Mouse (Mus musculus): ENCODE data around the gene Tns1.
"Not testable (repeated sequence)": the region's sequence is repeated elsewhere in the genome, so short reads cannot be mapped to it uniquely, and the experiment has no call there.

Tns1 gene

DNA sequence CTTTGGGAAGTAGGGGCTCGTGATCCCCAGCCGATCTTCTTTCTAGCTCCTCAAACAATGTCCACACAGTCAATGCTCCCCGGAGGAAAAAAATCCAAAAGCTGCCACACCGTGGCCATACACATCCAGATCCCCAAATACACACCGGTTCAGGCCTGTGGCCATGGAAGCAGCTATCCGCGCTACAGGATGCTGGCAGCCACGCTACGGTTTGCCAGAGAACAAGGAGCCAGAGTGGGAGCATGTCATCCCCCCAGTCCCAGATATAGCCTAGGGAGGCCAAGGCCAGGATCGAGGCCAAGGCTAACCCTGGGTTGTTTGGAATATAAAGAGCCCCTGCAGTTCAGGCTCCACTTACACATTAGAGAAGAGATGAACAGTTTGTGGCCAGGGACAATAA is 211.8 kb downstream of the Tns1 start:
- DNase-seq (ENCODE audit: low spot score in 2 of 2): no peak

GRCm38 (mm10) chr1:73911981-73912380 is 212.3 kb downstream of the Tns1 start:
- DNase-seq (ENCODE audit: low spot score in 2 of 2): no peak

DNA sequence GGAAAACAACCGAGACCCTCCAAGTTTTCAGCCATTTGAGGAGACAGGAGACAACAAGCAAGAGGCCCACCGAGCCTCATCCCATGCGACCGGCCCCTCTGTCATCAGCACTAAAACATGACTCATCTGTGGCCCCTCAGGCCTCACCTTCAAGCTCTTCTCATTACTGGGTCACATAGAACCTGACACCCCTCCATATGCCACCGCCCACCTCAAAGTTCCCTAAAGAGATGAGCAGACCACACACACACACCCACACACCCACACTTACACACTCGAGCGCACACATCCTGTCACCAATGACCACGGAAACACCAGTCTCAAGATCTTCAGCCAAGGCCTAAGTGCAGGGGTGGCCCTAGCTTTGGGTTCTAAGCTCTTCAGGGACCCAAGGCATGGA is 213.5 kb downstream of the Tns1 start:
- no peak for DNase-seq (ENCODE audit: low spot score in 2 of 2)

DNA sequence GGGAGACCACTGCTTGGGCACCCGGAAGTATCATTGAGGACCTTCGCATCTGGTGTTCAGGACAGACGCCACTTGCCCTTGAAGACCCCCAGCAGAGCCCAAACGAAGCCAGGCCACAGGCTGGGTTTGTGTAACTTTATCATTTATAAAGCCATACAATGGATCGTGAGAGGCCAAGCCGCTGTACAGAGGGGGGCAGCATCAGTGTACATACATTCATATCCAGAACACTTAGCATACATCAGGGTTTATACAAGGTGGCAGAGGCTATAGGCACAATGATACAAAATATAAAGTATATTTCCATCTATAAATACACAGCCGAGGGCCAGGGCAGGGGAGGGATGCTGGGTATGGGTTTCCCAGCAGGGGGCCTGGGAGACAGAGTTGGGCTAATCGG is 214.1 kb downstream of the Tns1 start:
- no peak for DNase-seq (ENCODE audit: low spot score in 2 of 2)

DNA sequence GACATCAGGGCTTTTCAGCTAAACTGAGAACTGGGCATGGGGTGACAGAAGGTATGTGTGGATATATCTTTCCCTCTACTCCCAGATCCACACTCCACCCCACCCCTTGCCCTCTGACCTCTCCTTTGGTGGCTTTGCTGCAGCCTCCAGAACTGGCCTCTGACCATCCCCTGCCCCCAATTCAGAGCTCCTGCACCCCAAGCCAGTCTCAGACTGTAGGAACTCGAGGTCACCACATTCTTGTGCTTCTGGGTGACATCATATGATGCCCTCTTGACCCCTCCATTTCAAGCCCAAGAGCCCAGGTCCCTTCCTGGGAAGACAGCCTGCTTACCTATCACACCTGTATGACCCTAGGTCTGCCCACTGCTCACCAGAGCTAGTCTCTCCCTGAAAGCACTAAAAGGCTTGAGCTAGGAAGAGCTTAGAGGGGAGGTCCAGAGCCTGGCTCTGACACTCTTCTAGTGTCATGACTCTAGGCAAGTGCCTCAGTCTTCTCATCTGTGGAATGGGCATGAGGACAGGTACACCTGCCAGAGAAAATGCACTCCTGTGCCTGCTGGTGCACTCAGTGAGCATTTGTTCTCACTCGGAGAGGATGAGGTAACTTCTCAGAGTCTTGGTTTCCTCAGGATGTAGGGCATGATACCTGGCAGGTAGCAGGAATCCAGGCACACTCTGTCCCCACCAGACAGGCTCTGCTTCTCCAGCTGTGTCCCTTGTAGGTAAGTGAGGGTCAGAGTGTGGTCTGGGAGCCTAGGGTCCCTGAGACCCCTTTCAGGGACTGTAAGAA is 214.9 kb downstream of the Tns1 start:
- DNase-seq (ENCODE audit: low spot score in 2 of 2): peak in 1 of 2 experiments; percentile 6

DNA sequence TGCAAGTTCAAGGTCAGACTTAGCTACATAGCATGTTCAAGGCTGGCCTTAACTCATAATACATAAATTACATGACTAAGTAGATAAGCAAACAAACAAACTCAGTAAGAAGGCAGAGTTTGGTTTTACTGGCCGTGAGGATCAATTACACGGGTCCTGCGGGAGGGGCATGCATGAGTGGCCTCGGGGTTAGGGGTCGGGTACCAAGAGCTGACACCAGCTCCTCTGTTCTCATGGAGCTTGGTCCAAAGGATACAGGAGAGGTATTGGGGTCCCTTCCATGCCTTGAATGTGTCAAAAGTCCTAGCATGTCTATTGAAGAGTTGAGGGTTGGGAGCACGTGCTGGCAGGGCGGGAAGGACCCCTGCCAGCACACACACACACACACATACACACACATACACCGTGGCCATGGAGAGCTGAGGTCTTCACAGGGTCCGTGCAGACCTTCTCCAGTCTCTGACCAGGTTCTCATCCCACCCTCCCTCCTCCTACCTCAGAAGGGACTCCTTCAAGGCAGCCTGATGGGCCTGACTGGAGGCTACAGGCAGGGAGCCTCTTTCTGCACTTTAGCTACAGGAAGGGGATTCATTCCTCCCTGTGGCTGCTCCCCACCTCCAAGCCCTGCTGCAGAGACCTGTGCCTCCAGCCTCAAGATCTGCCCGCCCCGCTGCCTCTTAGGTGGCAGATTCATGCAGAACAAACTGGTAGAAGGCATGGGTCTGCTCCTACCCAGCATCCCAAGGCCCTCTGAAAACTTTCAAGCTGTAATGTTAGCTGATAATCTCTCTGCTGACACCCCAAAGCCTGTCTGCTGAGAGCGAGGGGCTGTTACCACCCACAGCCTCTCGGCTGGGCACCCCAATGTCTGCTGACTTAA is 215.9 kb downstream of the Tns1 start:
- peak in 1 of 2 experiments; percentile 5 for DNase-seq (ENCODE audit: low spot score in 2 of 2)

DNA sequence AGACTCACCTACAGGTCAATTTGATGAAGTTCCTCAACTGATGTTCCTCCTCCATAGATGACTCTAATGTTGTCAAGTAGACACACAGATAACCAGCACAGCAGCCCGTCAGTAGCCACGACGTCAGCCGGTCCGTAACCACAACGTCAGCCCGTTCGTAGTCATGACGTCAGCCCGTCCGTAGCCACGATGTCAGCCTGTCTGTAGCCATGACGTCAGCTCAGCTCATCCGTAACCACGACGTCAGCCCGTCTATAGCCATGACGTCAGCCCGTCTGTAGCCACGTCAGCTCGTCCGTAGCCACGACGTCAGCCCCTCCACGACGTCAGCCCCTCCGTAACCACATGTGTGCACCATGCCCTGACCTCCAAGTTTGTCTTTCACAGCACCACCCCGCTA is 217.1 kb downstream of the Tns1 start:
- DNase-seq (ENCODE audit: low spot score in 2 of 2): no peak

- peak in 1 of 2 experiments; percentile 15 for DNase-seq (ENCODE audit: low spot score in 2 of 2)
Observed at GRCm38 (mm10) chr1:73906376-73906775, 217.9 kb downstream of the Tns1 start.

DNA sequence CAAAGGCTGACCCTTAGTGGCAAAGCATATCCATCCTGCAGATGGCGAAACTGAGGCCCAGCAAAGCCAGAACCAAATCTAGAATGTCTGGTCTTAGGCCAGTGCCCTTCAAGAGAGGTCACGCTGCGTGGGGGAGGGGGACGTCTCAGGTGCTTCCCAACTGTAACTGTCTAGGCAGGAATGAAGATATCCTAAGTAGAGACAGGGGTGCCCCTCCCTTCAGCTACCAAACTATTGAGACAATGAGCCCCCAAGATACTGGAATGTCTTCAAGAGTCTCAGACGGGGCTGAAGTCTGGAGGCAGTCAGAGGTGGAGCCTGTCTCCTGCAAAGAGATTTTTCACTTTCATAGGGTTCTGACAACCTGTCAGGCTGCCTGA is 218.4 kb downstream of the Tns1 start:
- DNase-seq (ENCODE audit: low spot score in 2 of 2): peak in 1 of 2 experiments; percentile 12

DNA sequence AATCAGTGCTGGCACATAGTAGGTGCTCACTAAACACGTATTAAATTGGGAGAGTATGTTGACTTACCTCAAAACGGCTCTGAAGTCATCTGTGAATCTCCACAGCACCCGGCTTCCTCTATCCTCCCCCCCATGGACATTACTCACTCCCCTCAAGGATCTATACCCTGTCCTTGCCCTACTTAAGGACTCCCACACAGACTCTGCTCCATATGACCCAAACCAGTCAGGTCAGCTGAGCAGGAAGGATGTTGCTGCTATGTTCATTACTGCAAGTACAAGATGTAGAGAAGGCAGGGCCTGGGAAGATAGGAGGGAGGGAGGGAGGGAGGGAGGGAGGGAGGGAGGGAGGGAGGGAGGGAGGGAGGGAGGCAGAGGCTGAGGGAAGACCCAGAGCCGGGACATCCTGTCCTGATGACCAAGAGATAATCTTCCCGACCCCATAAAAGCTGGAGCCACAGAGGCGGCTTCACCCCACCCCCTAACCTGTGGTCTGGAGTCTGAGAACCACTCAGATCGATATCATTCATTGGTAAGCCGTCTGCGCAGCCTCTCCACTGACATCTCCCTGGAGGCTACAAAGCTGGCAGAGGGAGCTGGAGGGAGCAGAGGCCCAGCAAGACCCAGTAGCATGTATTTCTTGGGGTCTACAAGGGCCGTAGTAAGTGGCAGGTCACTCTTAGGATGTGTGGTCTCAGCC is 219.0 kb downstream of the Tns1 start:
- DNase-seq (ENCODE audit: low spot score in 2 of 2): no peak

- DNase-seq (ENCODE audit: low spot score in 2 of 2): no peak
Observed at GRCm38 (mm10) chr1:73904641-73905040, 219.6 kb downstream of the Tns1 start.

GRCm38 (mm10) chr1:73903035-73903434 is 221.2 kb downstream of the Tns1 start:
- DNase-seq (ENCODE audit: low spot score in 2 of 2): no peak

GRCm38 (mm10) chr1:73902171-73902991 is 221.9 kb downstream of the Tns1 start:
- peak; percentile 53 to 68 for DNase-seq (ENCODE audit: low spot score in 2 of 2)

DNA sequence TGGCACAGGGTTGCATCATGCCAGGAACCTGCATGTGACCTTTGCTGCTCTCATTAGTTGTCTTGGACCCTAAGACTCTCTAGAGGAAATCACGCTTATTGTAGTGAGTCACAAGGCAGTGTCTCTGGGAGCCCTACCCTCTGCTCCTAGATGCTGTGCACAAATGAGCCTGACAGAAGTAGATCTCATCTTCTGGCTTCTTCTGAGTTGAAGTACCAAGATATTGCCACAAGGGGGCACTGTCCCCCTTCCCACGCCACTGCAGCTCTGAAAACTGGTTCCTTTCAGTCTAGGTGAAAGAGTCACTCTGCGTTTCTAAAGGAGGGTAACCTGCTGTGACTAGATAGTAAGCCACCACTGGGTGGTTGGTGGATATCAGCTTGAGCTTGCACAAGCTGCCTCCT is 222.8 kb downstream of the Tns1 start:
- DNase-seq (ENCODE audit: low spot score in 2 of 2): peak in 1 of 2 experiments; percentile 76

- DNase-seq (ENCODE audit: low spot score in 2 of 2): not testable (repeated sequence)
Observed at GRCm38 (mm10) chr1:73895451-73895850, 228.8 kb downstream of the Tns1 start.

DNA sequence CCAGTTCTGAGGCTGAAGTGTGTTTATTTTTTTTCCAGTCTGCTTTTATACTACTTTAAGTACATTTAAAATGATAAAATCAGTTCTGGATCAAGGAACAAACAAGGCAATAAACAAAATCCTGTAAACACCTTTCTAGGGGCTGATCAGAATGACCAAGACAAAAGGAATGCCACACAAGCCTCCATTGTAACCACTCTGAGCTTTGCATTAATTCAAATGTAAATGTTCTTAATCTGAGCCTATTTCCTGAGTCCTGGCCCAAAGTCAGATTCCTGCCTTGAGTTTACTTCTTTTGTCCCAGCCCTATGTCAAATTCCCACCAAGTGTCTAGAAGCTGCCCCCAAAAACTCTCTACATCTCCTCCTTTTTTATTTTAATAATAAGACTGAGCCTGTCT is 243.5 kb downstream of the Tns1 start:
- DNase-seq (ENCODE audit: low spot score in 2 of 2): no peak

DNA sequence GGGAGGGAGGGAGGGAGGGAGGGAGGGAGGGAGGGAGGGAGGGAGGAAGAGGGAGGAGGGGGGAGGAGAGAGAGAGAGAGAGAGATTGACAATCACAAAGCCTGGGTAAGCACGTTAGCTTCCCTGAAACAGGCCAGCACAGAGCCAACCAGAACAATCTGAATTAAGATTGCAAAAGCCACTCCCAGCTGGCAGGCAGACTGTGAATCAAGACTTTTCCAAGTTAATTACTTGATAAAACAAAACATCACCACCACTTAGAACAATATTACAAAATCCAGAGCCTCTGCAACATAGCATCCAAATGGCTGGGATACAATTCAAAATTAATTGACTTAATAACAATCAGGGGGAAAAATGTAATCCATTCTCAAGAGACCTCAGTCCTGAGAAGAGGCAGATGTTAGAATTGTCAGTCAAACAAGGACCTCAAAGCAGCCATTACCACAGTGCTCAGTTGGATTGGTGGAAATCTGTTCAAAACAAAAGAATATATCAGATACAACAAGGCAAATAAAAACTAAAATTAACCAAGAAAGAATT is 248.5 kb downstream of the Tns1 start:
- DNase-seq (ENCODE audit: low spot score in 2 of 2): peak in 1 of 2 experiments; percentile 28

DNA sequence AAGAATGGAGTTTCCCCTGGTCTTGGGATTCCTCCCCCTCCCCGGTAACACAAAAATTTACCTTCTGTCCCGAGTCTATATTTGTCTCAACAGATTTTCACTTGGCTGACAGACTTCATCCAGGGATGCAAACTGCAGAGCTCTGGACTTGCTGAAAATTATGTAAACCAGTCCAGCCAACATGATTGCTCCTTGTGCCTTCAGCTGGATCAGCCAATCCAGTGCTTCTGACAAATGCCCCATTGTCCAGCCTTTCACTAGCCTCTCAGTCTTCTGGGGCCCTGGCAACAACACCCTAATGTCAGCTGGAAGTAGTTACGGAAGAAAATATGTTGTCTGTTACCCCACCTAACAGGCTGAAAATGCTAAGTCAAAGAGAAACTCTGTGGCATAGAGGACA is 259.9 kb downstream of the Tns1 start:
- no peak for DNase-seq (ENCODE audit: low spot score in 2 of 2)

GRCm38 (mm10) chr1:73863074-73863431 is 261.2 kb downstream of the Tns1 start:
- no peak for DNase-seq (ENCODE audit: low spot score in 2 of 2)

DNA sequence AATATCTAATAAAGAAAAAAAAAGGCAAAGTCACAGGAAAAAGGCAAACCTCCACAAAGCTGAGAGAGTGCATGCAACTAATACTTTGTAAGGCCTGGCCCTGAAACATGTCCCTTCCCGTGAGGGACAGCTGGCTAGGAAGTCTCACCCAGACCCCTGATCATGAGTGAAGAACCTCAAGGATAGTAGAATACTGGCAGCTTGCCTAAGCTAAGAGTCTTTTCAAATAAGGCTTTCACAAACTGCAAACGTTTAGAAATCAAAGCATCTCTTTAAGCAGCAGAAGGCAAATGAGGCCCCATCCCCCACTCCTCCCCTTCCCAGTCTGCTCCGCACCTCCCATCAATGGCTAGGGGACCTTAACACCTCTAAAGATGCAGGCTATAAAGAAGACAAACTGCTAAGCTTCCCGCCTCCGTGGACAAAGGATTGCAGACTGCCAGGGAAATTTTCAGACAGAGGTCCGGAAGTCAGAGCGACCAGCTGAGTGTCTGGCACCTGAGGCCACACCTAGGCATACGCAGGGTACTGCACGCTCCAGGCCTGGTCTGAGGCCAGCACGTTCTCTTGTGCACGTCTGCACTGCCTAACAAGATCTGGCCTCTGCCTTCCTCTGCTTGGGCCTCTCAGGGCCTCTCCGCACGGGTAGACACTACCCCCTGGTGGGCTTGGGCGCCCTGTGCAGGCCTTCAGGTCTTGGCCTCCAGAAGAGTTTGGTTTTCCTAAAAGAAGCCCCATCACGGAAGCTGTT is 261.8 kb downstream of the Tns1 start:
- DNase-seq (ENCODE audit: low spot score in 2 of 2): peak in 1 of 2 experiments; percentile 2

Measured in heart, adult 9 months (tissue).